Mouse (Mus musculus) gastrocnemius, postnatal 4 days (tissue): ENCODE measurements around the gene Msi2. TPM values are rescaled to one million over a fixed set of nuclear protein-coding genes. Genes with fewer than 3 reads are reported as not detected.
A peak's percentile ranks its signal among the peaks of the same experiment; 100 is the strongest.

ENCODE experiments used
- DNase-seq, 2 experiments: peaks; one replicate each; pipeline ENCODE4 v3.0.0; 2021 to 2022; ENCODE audit warnings: low spot score in 2 of 2, mixed read lengths in 2 of 2
- total RNA-seq, 2 experiments: library from RNA; stranded (reverse); gene quantifications; 2 replicates each; pipeline ENCODE4 v1.2.3; 2021

The Msi2 gene
- total RNA-seq, 2 experiments from 2014 or later: 225 to 240 TPM

GRCm38 (mm10) chr11:88549529-88549900 lies 168.8 kb downstream of the Msi2 start:
- DNase-seq: no peak

GRCm38 (mm10) chr11:88548832-88549528 lies 169.3 kb downstream of the Msi2 start:
- DNase-seq: no peak

DNA sequence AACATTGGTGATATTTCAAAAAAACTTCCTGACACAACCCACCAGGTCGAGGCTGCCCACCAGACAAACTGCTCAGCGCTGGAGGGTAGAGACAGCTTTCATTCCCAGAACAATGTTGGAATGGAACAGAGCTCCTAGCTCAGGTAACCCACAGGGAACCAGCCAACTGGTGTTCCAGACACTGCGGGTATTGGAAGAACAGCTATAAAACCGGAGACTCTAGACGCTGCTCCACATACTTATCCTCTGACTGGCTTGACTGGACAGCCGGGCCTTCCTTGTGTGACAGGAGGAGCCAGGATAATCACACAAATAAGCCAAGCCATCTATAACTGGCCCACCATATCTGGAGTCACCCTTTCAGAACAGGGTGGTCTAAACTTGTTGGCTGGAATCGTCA lies 169.9 kb downstream of the Msi2 start:
- no peak for DNase-seq

DNA sequence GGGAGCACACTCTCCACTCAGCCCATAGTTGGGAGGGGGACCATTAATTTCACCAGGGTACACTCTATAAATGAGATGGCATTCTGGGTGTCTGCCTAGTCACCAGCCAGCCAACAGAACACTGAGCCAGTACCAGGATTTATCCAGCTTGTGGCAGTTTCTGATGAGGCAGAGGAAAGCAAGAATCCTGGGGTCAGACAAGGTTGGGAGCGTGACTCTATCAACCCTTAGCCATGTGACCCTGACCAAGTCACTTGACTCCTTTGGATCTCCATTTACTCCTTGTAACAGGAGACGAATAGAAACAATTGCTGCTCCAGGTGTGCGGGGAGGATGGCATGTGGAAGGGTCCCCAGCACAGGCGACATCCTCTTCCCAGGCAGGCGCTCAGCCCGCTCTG lies 174.5 kb downstream of the Msi2 start:
- DNase-seq: no peak

DNA sequence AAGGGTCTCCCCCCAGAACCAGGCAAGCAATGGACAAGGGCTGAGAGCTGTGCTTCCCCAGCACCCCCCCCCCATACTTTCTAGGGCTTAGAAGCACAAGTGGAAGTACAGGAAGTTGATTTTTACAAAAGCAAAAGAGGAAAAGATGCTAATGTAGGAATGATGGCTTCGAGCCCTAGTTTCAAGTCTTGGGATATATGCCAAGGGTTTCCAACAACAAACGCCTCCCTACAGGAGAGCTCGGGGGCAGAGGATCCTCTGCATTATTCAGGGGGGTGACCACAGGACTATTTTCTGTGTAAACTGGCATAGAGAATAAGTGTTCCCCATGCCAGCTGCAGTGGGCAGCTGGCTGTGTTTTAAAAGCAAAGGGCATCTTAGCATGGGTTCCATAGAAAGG lies 175.5 kb downstream of the Msi2 start:
- DNase-seq: no peak

DNA sequence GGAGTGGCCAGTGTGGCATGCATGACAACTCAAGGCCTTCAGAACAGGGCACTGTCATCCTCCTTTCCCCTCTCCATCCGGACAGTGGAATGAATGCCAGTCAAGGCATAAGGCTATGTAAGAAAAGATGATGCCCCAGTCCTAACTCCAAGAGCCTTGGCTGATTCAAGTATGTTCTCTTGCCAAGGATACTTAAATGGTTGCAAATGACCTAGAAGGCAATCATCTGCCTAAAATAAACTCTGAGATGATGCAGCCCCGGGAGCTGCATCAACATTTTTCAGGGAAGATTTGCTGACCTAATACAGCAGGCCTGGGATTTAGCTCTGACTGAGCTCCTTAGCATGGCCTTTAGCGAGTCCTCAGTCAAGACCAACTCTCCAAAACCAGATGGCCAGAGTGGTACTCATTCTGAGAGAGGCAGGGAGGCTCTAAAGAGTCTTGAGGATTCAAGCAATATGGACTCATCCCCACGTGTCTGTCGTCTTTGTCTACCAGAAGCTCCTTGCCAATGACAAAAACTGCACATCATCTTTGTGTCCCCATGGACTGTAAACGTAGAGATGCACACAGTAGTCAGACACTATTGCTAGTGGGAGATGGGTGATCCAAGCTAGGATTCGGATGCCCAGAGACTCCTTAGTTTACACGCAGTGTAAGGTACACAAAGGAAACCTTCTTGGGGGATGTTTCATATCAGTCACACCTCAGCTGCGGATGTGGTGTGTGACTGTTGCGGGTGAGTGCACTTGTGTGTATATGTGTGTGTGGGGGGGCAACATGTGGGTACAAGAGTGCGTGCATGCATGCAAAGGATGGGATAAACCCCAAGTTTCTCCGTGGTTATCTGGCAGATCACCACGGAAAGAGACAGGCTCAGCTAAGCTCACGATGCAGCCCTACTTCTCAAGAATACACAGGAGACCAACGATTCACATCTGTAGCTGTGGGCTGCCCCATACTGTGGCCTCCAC lies 176.4 kb downstream of the Msi2 start:
- no peak for DNase-seq

DNA sequence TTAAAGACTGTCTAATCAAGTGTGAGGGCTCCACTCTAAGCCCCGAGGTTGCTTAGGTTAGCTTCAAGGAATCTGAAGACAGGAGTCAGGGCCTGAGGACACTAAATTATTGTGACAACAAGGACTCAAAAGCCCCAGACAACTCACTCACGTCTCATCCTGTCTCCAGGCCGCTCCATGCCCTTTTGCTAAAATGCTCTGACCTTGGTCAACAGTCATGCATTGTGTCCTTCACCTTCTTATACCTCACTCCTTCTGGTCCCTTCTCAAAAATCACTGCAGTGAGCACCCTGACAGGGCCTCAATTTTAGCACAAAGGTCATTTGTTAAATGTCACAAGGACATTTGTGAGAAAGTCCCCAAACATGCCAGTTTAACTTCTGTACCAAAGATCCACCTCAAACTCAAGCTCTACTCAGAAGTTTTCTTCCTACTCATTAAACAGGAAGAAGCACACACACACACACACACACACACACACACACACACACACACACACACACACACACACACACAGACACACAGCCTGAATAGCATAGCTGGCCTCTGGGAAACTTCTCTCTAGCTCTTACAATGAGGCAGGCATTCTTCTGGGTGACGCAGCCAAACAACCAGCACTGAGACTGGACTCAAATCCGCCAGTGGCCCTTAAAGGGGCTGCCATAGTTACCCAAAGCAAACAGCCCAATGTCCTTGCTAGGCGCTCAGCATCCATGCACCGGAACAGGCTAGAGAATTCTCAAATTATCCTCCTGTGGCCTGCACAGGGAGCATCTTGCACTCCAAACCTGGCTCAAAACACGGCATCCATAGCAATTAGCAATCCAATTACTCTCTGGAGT lies 178.5 kb downstream of the Msi2 start:
- no peak for DNase-seq

DNA sequence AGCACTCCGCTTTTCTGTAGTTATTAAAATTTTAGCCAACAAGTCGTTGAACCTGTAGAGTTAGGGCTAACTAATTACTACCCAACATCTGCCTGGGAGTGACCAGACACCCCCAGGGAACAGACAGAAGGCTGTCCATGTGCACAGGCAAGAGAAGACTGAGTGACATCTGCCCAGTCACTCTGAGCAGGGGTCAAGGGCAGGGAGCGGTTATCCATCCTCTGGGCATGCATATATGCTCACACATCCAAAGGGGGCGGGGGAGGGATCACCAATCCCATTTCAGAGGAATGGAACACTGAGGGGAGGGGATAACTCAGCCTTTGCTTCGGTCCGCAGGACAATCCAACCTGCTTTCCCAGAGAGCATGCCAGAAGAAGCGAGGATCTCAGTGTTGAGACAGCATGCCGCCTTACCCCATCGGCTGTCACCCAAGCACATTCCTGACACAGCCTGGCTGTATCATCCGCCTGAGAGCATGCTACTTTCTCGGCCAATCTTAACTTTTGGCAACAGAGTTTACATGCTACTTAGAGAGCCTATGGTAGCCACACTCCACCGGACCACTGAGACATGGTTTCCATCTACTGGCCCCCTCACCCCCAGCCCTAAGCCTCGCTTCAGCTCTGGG lies 179.5 kb downstream of the Msi2 start:
- DNase-seq: no peak

- DNase-seq: no peak
These were observed 181.0 kb downstream of the Msi2 start for GRCm38 (mm10) chr11:88537344-88537743.

DNA sequence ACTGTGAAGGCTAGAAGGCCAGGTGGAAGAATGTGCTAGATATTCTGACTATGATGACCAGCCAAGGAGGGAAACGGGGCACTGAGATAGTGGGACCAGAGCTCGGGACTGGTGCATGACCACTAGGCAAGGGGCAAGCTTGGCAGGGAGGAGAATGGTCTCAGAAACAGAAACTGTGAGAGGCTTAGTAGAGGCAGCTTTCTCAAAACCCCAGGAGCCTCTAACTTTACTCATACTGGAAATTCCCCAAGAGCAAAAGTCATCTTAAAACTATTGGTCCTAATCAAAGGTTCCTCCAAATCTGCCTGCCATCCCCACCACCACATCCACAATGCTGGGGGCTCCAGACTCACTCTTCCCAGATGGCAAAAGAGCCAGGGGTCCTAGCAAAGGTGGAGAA lies 181.5 kb downstream of the Msi2 start:
- DNase-seq: no peak

DNA sequence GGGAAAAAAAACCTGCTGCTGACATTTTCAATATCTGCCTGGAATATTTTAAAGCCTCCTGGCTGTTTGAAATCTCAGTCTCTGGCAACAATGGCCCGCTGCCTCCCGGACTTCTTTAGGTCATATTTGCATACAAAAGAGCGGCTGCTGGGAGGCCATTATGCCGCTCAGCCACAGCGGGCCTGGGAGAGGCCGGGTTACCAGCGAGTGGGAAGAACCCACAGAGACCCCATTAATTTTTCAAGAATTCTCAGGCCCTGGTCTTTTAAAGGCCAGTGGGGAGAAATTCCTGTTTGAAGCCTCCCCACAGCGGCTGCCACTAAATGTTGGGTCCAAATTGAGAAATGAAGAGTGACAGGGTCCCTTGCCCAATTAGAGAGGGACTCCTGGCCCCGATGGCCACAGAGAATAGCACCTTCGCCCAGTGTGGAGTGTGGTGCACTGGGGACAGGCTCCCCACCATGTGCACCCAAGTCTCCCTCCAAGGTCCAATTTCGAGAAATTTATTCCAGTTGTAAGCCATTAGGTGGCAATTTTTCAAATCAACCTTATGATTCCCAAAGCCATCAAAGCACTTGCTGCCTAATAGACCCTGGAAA lies 183.9 kb downstream of the Msi2 start:
- DNase-seq: no peak

GRCm38 (mm10) chr11:88532016-88532415 lies 186.3 kb downstream of the Msi2 start:
- DNase-seq: no peak

- DNase-seq: no peak
These were observed 188.3 kb downstream of the Msi2 start for GRCm38 (mm10) chr11:88530032-88530431.

GRCm38 (mm10) chr11:88528522-88529101 lies 189.7 kb downstream of the Msi2 start:
- DNase-seq: no peak

DNA sequence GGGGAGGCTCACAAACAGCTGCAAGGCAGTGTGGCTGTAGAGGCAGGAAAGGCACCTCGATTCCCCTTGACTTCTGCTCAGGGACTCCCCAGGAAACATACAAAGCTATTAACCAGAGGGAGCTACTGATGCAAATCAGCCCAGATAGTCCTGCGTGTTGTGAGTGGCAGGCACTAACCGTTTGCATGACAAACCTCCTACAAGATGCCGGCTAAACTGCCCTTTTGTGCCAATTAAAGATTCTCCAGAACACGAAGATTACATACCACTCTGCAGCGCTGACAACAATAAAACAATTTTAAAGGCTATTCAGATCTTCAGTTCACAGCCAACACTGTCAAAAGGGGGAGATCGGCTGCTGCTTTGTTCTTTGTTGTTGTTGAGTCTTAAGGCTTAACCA lies 191.6 kb downstream of the Msi2 start:
- no peak for DNase-seq

GRCm38 (mm10) chr11:88524790-88525575 lies 193.3 kb downstream of the Msi2 start:
- peak in 1 of 2 experiments; percentile 73 for DNase-seq

GRCm38 (mm10) chr11:88524437-88524789 lies 193.9 kb downstream of the Msi2 start:
- DNase-seq: no peak

- no peak for DNase-seq
These were observed 194.4 kb downstream of the Msi2 start for GRCm38 (mm10) chr11:88523921-88524320.

DNA sequence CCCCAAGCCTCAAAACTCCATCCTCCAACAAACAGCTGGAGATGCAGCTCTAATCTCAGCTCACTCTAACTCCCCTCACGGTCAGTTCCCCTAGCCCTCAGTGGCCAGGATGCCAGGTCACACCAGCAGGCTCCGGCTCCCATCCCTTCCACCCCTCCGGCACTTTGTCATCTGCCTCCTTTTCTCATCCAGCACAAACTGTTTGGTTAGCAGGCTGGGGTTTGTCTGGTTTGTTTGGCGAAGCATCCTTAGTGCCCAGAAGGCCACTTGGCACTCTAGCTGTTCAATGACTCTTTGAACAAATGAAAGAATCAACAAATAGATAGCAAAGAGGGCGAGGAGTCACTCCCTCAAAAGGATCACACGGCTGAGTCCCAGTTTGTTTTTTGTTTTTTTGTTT lies 194.8 kb downstream of the Msi2 start:
- DNase-seq: no peak

- no peak for DNase-seq
These were observed 196.2 kb downstream of the Msi2 start for GRCm38 (mm10) chr11:88522114-88522513.
